In genomic region chr10:61977392-61978096, GRCm38 (mm10) we compare ENCODE assay signal across 8 mouse cellular contexts. TPM values are rescaled to one million over a fixed set of nuclear protein-coding genes. Genes with fewer than 3 reads are reported as not detected.
A peak's percentile ranks its signal among the peaks of the same experiment; 100 is the strongest.
DNase-seq lines count a peak whose midpoint lies in the region; ATAC-seq and TF ChIP-seq lines count a peak whose summit lies in the region.

No protein-coding gene starts in this region.

- H3K9me3 ChIP-seq in ES-Bruce4 (replicated peaks; ENCODE audit: control insufficient read depth, insufficient read depth, low read length, poor library complexity, severe bottlenecking) = no peaks in the 10 kb centered on the region
- H3K9me3 ChIP-seq in heart, postnatal 0 days (replicated peaks; ENCODE audit: control insufficient read depth, low read length) = peaks cover 5% of the 10 kb centered on the region; the same call in 1 of the 2 replicates
- H3K9me3 ChIP-seq in liver, postnatal 0 days (ENCODE audit: low read length) = 0 out of 2 replicates have a peak, but pooled peaks cover 5% of the 10 kb centered on the region

- peak overlapping the region; percentile 5 for H3K9ac ChIP-seq in heart, adult 2 months (ENCODE audit: low read depth, low read length)
- peak overlapping the region; percentile 66 for H3K9ac ChIP-seq in ES-Bruce4 (ENCODE audit: low read depth, poor library complexity, severe bottlenecking)
- H3K9ac ChIP-seq in heart, postnatal 0 days (replicated peaks; ENCODE audit: low read depth, low read length) = peak overlapping the region; percentile 48; the same call in 1 of the 2 replicates
- H3K9ac ChIP-seq in liver, postnatal 0 days (replicated peaks) = no peak overlapping the region

- H3K79me2 ChIP-seq in heart, adult 2 months (replicated peaks; ENCODE audit: control insufficient read depth, insufficient read depth, low read length) = no peaks in the 10 kb centered on the region

- no peak for TF ChIP-seq CTCF in heart, adult 2 months (IDR thresholded peaks at IDR 0.05)
- no peak for TF ChIP-seq CTCF in ES-Bruce4 (IDR thresholded peaks at IDR 0.05; ENCODE audit: low read depth, low read length)
- no peak for TF ChIP-seq CTCF in heart, postnatal 0 days (IDR thresholded peaks at IDR 0.05; ENCODE audit: low read depth)
- TF ChIP-seq CTCF in liver, postnatal 0 days (IDR thresholded peaks at IDR 0.05; ENCODE audit: low read depth) = no peak

- ATAC-seq in heart, postnatal 0 days (ENCODE audit: insufficient read depth, low read depth) = no peak
- ATAC-seq in liver, postnatal 0 days = no peak
- no peak for ATAC-seq in inflammation-experienced regulatory T-cells, adult 6 months

- no peak overlapping the region for H3K27ac ChIP-seq in heart, adult 2 months
- H3K27ac ChIP-seq in ES-Bruce4 (ENCODE audit: insufficient read depth, low read length) = no peak overlapping the region
- H3K27ac ChIP-seq in heart, postnatal 0 days (ENCODE audit: low read depth) = no peak overlapping the region
- no peak overlapping the region for H3K27ac ChIP-seq in liver, postnatal 0 days (ENCODE audit: low read depth)

- no peak for TF ChIP-seq POLR2A in heart, adult 2 months (IDR thresholded peaks at IDR 0.05; ENCODE audit: insufficient read depth, low read depth, low read length)
- no peak for TF ChIP-seq POLR2A in ES-Bruce4 (IDR thresholded peaks at IDR 0.05; ENCODE audit: insufficient read depth, low read length)

- DNase-seq in heart, adult 2 months = no peak
- DNase-seq in heart, adult 8-10 months (ENCODE audit: low spot score) = no peak
- DNase-seq in heart, postnatal 0 days (ENCODE audit: low spot score) = no peak
- no peak for DNase-seq in liver, postnatal 0 days
- no peak for DNase-seq in urinary bladder, postnatal 4 days (ENCODE audit: low spot score in 2 of 2)
- no peak for DNase-seq in adrenal gland, postnatal 10 days

- intact Hi-C loops in heart, adult 2 months (cut with DNase I) = loop anchor here (5.0 kb wide), 1 partner anchor 135 kb away; no protein-coding TSS in a partner anchor

- H3K4me3 ChIP-seq in heart, adult 2 months = peak overlapping the region; percentile 49
- H3K4me3 ChIP-seq in ES-Bruce4 (ENCODE audit: low read depth, low read length) = peak overlapping the region; percentile 82
- H3K4me3 ChIP-seq in heart, postnatal 0 days (ENCODE audit: low read depth, low read length) = peak overlapping the region; percentile 59
- H3K4me3 ChIP-seq in liver, postnatal 0 days (ENCODE audit: low read depth, low read length) = peak overlapping the region; percentile 35

- 12% methylated on average over 18 of the region's 18 CpGs for WGBS in heart, adult 2 months
- WGBS in heart, postnatal 0 days = 6% methylated on average over 18 of the region's 18 CpGs
- WGBS in liver, postnatal 0 days (ENCODE audit: insufficient replicate concordance) = 3% methylated on average over 18 of the region's 18 CpGs

- TF ChIP-seq EP300 in heart, adult 2 months (IDR thresholded peaks at IDR 0.05; ENCODE audit: insufficient read depth, low read depth, low read length) = no peak
- no peak for TF ChIP-seq EP300 in ES-Bruce4 (IDR thresholded peaks at IDR 0.05; ENCODE audit: insufficient read depth, low read depth, low read length)
- no peak for TF ChIP-seq EP300 in heart, postnatal 0 days (IDR thresholded peaks at IDR 0.05; ENCODE audit: low read depth)
- no peak for TF ChIP-seq EP300 in liver, postnatal 0 days (IDR thresholded peaks at IDR 0.05; ENCODE audit: low read depth)

- H3K4me1 ChIP-seq in heart, adult 2 months (ENCODE audit: control insufficient read depth, insufficient read depth, low read length) = no peaks in the 10 kb centered on the region
- H3K4me1 ChIP-seq in ES-Bruce4 (ENCODE audit: control insufficient read depth, insufficient read depth, low read length) = no peaks in the 10 kb centered on the region
- H3K4me1 ChIP-seq in heart, postnatal 0 days (ENCODE audit: control insufficient read depth, insufficient read depth) = peaks cover 8% of the 10 kb centered on the region; the same call in 1 of the 2 replicates
- H3K4me1 ChIP-seq in liver, postnatal 0 days (ENCODE audit: insufficient read depth) = peaks cover 9% of the 10 kb centered on the region

- H3K27me3 ChIP-seq in heart, adult 2 months (ENCODE audit: control insufficient read depth, insufficient read depth, low read length) = 0 out of 2 replicates have a peak, but pooled peaks cover 2% of the 10 kb centered on the region
- peaks cover 7% of the 10 kb centered on the region; the same call in 1 of the 2 replicates for H3K27me3 ChIP-seq in ES-Bruce4 (ENCODE audit: control insufficient read depth, insufficient read depth, low read length, poor library complexity, severe bottlenecking)
- H3K27me3 ChIP-seq in heart, postnatal 0 days (ENCODE audit: control insufficient read depth, insufficient read depth, low read length) = peaks cover 45% of the 10 kb centered on the region
- peaks cover 45% of the 10 kb centered on the region for H3K27me3 ChIP-seq in liver, postnatal 0 days (ENCODE audit: insufficient read depth, low read length)

- no peaks in the 10 kb centered on the region for H3K36me3 ChIP-seq in heart, adult 2 months (ENCODE audit: control insufficient read depth, insufficient read depth, low read length)
- H3K36me3 ChIP-seq in ES-Bruce4 (ENCODE audit: control insufficient read depth, insufficient read depth, low read length, poor library complexity, severe bottlenecking) = no peaks in the 10 kb centered on the region
- H3K36me3 ChIP-seq in heart, postnatal 0 days (replicated peaks; ENCODE audit: control insufficient read depth, insufficient read depth, low read length) = no peaks in the 10 kb centered on the region
- no peaks in the 10 kb centered on the region for H3K36me3 ChIP-seq in liver, postnatal 0 days (replicated peaks; ENCODE audit: insufficient read depth, low read length)

- peak overlapping the region; percentile 94 for H3K4me2 ChIP-seq in heart, postnatal 0 days (ENCODE audit: low read depth, low read length)
- H3K4me2 ChIP-seq in liver, postnatal 0 days (ENCODE audit: low read depth, low read length) = peak overlapping the region; percentile 62

RNA-seq across cellular contexts. Expression of gene Col13a1, which starts 1.4 kb away (rescaled TPM):
- total RNA-seq in heart, adult 2 months (2021) = under 1 TPM; 0.34 to 0.45 TPM
- polyA plus RNA-seq in heart, adult 2 months (2012; rRNA removed) = 0.43 and 0.44 TPM in 2 replicates
- under 1 TPM; 0.49 to 0.72 (median 0.57) TPM for total RNA-seq in heart, adult 8-10 months (2022)
- 0.59 and 1.0 TPM in 2 replicates for polyA plus RNA-seq in ES-Bruce4 (2011; ENCODE audit: insufficient read depth, insufficient read length, low read depth, missing spikeins)
- 6.5 and 11.7 TPM in 2 replicates for total RNA-seq in heart, postnatal 0 days (2014; rRNA removed; ENCODE audit: low replicate concordance)
- 2.3 and 2.5 TPM in 2 replicates for polyA plus RNA-seq in heart, postnatal 0 days (2015; fragmentation: Nextera tagmentation; extraction: Ambion mirVana)
- polyA plus RNA-seq in liver, postnatal 0 days (2015; fragmentation: Nextera tagmentation; extraction: Ambion mirVana) = 1.5 and 1.6 TPM in 2 replicates
- 10 to 100 TPM in 1 of 2 experiments, 1 to 10 TPM in 1; 8.4 to 11.1 TPM for total RNA-seq in adrenal gland, postnatal 10 days (2021)
- not detected for polyA plus RNA-seq in inflammation-experienced regulatory T-cells, adult 6 months (2017; shearing (Covaris generic))
